Mouse (Mus musculus) layer of hippocampus, adult 9-10 months (tissue): ENCODE data around the gene Il1r1.

Source experiments
- DNase-seq: peaks from one replicate; pipeline ENCODE4 v3.0.0; 2022; ENCODE audit warnings: low spot score

The Il1r1 gene

DNA sequence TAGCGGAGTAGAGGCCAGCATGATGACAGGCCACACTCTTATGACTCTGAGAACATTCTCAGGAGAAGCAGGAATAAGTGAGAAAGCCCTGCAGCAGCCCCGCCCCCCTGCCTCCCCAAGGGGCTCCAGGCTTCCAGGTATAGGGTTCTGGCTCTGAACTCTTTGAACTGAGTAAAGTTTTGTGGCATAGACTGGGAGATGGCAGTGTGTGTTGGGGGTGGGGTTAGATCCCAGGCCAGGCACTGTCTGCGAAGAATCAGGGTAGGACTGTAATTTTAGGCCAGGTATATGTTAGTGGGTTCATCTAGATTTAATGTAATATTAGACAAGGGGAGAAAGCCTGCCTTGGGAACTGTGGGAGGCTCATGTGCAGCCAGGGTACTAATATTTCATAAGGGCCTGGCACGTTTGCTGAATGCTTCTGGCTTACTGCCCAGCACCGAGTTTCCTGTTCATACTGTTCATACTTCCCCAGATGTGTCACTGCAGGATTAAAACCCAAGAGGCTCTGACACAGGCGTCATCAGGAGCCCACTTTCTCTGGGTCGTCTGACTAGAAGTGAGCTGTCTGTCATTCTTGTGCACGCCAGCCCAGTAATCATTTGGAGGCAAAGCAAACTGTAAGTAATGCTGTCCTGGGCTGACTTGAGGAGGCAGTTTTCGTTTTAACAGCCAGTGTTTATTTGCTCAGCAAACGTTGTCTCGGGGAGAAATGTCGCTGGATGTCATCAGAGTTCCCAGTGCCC, at the start of gene Il1r1:
Gene Il1r1 (plus strand): TSS at position 542 of the 746 bp plus-strand sequence.
- no peak for DNase-seq

DNA sequence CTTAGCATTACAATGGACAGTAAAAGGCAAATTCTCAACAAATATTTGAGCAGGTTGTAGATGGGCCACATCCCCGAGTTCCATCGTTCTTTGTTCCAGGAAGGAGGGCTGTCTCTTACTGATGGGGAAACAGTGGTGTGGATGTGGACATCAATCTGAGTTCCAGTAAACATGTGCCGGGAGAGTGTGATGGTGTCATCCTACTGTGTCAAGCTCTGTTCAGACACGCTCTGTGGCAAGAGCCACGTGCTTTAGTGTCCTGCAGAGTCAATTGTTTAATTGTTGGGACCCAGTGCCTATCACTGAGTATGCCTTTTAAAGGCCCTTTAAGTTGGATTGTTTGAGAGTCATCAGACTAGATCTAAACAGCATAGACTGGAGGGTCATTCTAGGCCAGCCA, 49.8 kb upstream of the Il1r1 start:
- DNase-seq, result no peak

DNA sequence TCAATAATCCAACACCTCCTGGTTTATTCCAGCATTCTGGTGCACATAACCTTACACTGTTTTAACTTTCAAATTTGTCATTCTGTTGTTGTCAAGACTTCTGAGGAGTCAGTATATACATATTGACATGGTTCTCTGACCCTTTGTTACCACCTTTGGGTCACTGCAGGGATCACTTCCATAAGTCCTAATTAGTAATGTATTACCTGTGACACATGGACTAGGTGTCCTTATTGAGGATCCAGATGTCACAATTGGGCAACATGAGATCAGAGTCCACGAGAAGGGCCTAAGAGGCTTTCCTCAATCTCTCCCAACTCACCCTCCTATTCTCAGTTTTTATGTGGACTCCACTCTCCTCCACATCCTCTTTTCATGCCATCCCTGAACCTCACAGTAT, 49.1 kb upstream of the Il1r1 start:
- DNase-seq, result no peak

DNA sequence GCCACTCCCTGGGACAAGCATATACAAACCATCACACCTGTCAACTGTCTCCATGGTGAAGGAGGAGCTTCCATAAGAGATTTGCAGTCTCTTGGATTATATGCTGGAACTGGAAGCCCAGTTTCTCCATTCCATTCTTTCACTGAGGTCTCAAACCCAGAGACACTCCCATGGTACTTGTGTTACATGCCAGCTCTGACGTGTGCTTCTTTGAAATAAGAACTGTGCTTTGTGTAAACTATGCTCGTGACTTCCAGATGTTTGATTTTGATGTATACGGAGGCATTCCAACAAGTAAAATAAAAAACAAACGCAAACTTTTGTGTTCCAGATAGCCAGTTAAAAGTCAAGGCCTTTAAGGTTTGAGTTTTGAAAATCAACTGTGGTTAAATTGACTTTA, 45.8 kb upstream of the Il1r1 start:
- no peak for DNase-seq

DNA sequence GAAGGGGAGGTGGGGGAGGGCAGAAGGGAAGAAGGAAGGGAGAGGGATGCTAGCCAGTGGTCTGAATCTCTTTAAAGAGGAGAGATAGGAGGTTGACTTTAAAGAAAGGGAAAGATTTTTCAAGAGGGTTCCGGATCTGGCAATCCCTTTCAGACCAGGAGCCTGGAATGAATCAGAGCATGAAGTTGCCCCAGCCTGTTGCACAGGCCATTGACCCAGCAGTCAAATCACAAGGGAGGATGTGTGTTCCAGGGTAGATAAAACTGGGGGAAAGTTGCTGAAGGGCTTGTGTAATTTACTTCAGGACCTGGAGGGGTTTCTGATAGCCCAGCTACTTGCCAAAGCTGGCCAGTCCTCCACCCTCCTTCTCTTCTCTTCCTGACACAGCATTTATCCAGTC, 45.4 kb upstream of the Il1r1 start:
- DNase-seq, result no peak

DNA sequence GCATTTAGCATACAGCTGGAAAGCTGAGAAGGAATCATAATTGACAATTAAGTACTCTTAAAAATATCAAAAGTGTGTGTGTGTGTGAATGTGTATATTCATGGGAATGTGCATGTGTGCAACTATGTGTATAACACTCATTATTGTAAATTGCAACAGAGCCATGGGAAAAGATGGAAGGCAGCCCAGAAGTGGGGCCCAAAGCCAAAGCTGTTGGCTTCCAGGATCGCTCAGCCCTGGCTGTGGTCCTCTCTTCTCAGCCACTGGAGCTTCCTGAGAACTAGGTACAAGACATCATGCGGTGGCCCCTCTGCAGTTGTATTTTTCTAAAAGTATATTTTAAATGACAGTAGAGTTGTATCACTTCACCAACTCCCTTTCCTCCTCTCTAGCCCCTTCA, 44.0 kb upstream of the Il1r1 start:
- DNase-seq, result no peak

DNA sequence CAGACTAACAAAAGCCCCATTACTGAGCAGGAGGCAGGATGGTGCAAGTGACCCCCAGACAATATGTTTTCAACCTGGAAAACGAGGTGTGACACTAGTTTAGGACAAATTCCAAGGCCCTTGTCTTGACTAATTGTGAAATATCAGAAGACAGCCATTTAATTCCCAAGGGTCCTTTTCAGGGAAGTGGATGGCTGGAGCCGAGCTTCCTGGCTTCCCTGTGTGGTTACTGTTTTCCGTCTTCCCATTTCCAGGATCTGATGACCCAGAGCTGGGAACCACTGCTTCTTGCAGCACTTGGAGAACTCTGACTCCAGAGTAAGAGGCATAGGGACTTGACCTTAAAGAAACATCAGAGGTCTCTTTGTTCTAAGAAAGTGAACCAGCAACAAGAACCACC, 43.2 kb upstream of the Il1r1 start:
- DNase-seq, result no peak

DNA sequence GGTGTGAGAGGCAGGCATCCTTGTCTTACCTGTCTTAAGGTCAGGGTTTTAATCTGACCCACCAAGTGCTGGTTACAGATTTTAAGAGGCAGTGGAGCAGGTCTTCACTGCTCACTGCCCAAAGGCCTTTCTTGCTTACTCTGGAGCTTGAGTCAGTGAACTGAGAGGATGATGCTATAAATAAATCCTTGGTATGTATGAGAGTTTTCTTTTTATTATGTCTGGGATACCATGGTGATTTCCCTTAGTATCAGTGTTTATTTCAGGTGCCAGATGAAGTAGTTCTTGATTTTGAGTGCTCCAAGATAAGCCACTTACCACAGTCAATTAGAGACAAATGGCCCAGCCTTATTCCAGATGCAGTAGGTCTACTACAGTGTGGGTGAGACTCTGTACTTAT, 41.5 kb upstream of the Il1r1 start:
- no peak for DNase-seq

DNA sequence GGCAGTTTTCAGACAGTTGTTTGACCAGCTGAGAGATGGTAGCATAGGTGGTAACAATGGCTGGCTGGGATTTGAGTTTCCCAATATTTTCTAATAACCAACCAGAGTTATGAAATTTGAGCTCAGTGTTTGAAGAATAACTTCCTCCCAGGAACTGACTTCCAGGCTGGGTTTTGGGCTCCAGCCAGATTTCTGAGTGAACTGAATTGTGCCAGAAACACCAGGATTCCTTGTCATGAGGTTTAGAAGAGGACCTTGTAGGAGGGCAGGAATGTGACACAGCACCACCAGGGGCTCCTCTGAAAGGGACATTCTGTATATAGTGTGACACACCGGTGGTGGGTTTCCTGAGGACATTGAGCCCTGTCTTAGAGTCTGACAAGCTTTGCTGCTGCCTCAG, 36.9 kb upstream of the Il1r1 start:
- DNase-seq, result no peak

DNA sequence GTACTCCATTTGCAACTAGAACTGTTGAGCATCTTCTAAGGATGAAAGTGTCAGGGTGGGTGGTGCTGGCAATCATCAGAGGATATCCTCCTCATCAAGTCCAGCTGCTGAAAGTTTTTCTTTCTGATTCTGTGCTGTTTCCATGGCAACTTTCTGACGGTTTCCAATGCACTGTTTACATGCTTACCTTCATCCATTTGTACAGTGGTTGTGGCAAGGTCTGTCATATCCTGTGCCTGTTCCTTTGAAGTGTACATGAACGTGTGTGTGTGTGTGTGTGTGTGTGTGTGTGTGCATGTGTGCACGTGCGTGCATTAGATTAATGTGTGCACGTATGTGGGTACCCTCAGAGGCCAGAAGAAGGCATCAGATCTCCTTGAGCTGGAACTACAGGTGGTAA, 34.9 kb upstream of the Il1r1 start:
- no peak for DNase-seq

DNA sequence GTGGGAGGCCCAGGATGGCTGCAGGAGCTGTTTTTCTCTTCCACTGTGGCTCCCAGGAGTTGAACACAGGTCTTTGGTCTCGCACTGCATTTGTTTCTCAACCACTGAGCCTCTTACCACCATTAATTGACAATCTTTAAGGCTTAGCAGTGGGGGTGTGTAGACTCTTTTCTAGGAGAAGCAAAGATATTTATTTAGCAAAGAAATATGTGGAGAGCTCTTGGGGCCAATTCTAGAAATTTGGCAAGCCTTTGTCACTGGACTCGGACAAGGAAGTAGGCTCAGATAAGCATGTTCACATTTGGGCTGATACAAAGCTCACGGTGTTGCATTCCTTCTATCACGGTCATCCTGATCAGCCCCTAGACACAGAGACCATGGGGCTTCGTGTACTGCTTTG, 34.0 kb upstream of the Il1r1 start:
- no peak for DNase-seq

DNA sequence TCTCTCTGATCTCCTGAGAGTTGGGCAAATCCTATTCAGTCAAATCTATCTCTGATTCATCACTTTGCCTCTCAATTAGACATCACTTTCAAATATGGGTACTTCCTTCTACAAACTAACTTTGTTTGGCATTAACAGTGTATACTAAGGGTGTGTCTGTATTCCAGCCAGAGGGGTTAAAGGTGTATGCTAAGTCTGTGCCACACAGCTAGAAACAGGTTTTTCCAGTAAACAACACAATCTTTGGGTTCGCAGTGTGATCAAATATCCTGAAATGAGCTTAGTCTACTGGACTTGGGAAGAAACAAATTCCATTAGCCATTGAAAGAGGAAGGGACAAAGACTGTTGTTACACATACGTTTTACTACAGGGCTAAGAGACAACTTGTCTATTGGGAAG, 30.6 kb upstream of the Il1r1 start:
- DNase-seq, result no peak

DNA sequence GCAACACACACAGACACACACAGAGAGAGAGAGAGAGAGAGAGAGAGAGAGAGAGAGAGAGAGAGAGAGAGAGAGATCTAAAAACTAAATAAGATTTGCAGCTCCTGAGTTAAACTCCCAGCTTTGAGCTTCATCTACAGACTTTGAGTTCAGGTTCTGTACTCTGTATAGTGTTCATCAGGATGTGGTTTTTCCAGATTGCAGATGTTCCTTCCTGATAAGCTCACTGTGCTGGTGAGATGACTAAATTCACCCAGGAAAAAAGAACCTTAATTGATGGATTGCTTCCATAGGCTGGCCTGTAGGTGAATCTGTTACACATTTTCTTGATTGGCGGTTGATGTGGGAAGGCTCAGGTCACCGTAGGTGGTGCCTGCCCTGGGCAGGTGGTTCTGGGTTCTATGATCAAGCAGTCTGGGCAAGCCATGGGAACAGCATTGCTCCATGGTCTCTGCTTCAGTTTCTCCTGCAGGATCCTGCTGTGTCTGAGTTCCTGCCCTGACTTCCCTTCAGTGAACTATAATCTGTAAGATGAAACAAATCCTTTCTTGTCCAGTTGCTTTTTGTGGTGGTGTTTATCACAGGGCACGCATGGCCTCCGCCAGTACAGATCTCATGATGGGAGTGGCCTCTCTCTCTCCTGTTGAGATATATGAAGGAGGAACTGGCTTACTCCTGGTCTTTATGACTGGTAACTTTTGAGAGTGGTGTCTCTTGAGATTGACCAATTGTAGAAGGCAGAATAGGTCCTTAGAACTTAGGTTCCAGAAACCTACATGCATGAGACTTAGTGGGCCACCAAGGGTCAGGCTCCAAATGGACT, 11.3 kb upstream of the Il1r1 start:
- DNase-seq, result no peak

DNA sequence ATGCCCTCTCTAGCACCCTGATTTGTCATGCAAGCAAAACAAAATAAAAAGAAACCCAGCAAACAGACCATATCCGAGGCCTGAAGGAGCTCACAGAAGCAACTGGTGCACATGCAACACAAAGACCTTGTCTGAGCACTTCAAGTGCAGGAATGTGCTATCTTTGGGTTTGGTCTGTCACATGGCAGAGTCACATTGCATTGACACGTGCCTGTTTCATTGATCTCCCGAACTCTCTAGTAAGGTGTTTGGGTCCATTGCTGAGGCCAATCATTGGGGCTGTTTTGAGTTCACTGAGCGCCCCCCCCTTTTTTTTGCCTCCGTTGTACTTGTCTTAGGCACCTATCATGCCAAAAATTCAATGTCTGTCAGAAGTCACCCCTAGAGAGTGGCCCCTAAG, 7.4 kb upstream of the Il1r1 start:
- DNase-seq, result no peak

DNA sequence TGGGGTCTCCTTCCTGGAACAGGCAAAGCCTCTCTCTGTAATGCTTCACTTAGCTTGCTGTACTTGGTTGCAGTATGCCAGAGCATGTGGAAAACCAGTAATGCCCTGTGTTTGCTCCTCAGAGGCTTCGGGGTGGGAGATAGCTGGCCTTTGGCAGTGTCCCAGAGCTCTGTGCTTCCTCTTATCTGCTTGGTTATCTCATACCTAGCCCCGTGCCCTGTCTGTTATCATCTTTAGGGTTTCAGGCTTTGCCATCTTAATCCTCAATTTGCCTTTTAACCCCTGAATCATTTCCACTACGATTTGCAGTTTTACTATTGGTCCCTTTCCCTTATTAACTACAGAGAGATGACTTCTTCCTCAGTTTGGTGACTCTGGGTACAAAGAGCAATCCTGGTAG, 6.3 kb upstream of the Il1r1 start:
- DNase-seq, result no peak

DNA sequence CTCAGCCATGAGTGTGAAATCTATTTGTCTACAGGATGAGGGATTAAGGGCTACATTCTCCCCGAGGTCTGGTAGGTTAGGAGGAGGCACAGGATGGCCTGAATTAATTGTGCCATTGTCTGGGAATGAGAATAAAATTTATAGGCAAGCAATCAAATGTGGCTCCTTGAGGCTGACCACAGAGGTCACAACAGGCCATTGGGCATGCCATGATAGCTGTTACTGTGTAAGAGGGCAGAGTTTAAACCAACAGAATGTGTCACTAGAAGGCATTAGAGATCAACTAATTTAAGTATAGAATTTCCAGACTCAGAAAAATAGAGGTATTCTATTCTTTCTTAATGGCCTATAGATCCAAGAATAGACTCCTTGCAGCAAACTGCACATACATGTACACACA, 4.3 kb upstream of the Il1r1 start:
- DNase-seq, result no peak

DNA sequence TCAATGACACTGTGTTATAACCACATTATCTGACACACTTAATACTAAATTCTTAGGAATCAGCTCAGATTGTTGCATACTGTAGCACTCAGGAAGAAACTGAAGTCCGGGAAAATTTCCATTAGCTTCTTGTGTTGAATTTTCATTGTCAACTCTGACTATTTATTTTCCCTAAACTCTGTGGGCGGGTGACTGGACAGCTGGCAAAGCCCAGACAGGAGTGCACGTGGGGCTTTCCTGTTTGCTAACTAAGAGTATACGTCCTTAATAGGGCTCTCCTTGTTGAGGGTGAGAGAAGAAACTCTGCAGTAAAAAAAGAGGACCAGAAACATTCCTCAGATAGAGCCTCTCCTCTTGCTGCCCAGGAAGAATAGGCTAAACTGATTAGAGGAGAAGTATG, 3.0 kb upstream of the Il1r1 start:
- DNase-seq, result no peak

DNA sequence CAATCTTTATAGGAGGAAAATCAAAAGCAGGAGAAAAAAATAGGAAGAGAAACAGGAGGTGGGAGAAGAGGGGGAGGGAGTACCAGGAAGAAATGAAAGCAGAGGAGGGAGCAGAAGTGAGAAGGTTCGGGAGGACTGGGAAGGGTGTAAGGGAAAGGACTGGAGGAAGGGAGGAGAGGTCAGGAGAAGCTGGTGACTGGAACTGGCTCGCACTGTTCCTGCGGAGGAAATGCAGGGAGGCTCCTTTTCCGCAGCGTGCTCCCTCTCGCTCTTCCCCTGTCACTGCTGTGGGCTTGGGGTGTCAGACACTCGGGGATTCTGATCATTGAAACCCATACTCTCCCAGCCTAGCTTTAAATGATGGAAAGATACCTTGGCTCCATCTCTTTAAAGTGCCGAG, 2.2 kb upstream of the Il1r1 start:
- no peak for DNase-seq

DNA sequence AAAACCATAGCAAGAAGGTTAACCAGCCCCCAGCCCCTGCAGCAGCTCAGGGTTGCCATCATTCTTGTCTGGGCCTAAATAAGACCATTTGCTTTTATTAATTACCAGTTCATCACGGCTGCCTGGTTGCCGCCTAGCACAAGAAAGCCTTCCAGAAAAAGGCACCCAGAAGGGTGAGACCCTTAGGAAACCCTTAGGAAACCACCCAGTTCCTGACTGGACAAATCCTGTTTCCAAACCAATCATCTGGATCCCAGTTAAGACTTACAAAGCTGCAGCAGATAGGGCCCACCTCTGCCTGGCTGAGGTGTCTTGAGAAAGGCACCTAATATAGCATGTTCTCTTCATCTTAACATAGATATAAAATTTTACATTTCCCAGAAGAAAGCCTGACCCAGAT, 1.3 kb upstream of the Il1r1 start:
- no peak for DNase-seq

DNA sequence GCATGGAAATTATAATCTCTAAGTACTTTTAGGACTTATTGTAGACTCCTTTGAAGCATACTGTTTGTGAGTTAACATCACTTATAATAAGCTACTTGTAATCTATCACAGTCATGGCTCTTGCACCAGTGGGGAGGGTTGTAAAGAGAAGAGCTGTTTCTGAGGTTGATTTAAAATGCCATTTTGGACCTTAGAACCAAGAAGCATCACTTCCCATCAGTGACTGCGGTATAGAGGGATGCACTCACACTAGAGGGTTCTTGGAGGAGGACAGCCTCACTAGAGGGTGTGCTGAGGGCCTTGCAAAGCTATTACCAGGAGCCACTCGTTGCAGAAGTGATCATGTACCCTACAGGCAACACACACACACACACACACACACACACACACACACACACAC, 700 bp downstream of the Il1r1 start:
- no peak for DNase-seq

DNA sequence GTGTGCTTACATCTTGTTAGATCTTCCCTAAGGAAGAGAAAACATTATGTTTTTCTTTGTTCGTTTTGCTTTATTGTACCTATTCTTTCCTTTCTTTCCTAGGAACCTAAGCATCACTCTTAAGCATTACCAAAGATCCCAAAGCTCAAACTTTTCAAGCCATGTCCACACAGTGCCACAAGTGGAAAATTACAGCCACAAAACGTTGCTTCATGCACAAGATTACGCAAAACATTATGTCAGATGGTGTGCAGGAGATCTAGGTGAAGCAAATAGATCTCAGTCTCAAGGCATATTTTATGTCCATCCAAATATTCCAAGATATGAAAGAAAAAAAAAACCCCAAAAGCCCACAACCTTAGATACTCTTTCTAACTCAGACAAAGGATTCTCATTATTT, 4.2 kb downstream of the Il1r1 start:
- DNase-seq, result no peak

DNA sequence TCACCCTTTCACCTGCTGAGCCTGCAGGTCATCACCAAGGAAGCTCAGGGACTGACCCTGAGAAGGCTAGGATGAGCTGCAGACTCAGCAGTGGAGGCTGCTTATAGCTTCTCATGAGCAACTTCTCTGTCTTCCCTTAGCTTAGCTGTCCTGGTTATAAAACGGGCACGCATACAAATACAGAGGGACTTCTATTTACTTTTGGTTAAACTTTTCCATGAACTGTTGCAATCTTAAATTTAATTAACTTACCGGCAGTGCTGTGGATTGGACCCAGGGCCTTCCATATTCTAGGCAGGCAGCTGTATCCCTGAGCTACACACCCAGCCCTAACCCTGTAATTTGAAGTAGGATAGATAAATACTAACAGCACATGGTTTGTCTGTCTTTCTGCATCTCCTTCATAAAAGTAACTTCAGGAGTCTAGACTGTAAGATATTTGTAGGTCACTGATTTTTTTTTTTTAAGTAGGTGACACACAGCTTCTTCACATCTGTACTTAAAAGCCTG, 4.9 kb downstream of the Il1r1 start:
- no peak for DNase-seq

DNA sequence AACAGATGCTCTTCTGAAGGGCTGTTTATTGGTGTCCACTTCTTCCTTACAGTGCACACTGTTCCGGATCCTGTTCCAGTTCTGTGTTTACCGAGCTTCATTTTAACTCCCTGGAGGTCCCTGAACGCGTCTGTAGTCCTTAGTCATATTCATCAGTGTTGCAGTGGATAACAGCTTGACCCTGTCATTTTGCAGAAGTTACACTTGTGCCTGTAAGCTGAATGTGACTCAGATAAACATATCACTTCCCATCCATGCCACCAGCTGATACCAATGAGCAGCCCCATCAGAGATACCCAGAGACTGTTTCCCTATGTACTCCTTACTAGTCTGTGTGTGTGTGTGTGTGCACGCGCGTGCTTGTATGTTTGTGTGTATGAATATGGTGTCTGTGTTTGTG, 5.5 kb downstream of the Il1r1 start:
- DNase-seq, result no peak

DNA sequence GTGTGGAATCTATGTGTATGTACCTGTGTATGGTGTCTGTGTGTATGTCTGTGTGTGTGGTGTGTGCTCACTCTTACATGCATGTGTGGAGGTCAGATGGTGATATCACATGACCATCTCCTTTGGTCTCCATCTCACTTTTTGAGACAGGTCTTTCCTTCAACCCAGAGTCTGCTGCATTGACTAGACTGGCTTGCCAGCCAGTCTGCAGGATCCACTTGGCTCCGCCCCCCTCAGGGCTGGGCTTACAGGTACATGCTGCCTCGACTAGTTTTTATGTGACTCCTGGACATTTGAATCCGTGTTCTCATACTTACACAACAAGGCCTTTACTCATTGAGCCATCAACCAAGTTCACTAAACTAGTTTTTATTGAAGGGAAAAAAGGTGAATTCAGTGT, 6.2 kb downstream of the Il1r1 start:
- DNase-seq, result no peak
